ENCODE assay signal across 12 mouse cellular contexts in the genomic region with DNA sequence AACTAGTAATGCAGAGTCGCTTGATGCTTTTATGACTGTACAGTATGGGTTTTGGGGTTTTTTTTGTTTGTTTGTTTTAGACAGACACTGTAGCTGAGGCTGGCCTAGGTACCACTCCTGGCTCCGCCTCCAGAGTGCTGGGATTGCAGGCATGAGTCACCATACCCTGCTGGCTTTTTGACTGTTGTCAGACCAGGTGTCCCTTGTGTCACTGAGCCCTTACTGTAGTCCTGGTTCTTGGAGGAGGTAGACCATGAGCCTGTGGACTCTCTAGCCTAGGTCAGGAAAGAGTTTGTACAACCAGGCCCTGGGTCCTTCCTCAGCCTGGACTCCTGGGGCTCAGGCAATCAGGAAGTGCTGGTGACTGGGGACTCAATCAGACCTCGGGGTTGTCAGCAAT. TPM values are rescaled to one million over a fixed set of nuclear protein-coding genes. Genes with fewer than 3 reads are reported as not detected.
A peak's percentile ranks its signal among the peaks of the same experiment; 100 is the strongest.
DNase-seq lines count a peak whose midpoint lies in the region; ATAC-seq and TF ChIP-seq lines count a peak whose summit lies in the region.
"Had no signal": no experiment of that assay in that cellular context is flagged by ENCODE, and none has a peak within 500 bp of the region (broad histone marks: within the 10 kb centered on the region; RNA-seq: fewer than 3 reads in every experiment).

No protein-coding gene starts in this region.

- no peak overlapping the region for H3K9ac ChIP-seq in CH12.LX (ENCODE audit: insufficient read depth, low read depth)
- H3K9ac ChIP-seq in limb, embryonic 13.5 days: no peak overlapping the region
- H3K9ac ChIP-seq: neural tube, embryonic 12.5 days had no signal

- no peaks in the 10 kb centered on the region for H3K9me3 ChIP-seq in CH12.LX (replicated peaks; ENCODE audit: low read length)
- no peaks in the 10 kb centered on the region for H3K9me3 ChIP-seq in limb, embryonic 13.5 days
- H3K9me3 ChIP-seq: neural tube, embryonic 12.5 days had no signal

- dilution Hi-C loops in CH12.LX (cut with MboI; ENCODE audit: extremely low pct_ligation_motif_present, extremely low pct_unique_long_range_greater_than_20kb, low sequenced_read_pairs): no loop called here

- ATAC-seq in limb, embryonic 13.5 days (ENCODE audit: low FRiP score, low read depth): no peak

- in situ Hi-C loops in CH12.LX (cut with MboI; ENCODE audit: low pct_ligation_motif_present, low pct_unique_long_range_greater_than_20kb, low sequenced_read_pairs): no loop called here

- 0 out of 2 replicates have a peak overlapping the region, but pooled peaks have one; percentile 5 for H3K4me3 ChIP-seq in gastrocnemius, adult 2 months
- no peak overlapping the region for H3K4me3 ChIP-seq in CH12.LX (replicated peaks in 1 of 3; ENCODE audit: low read depth in 2 of 3, low read length in 2 of 3, poor library complexity in 1 of 3)
- H3K4me3 ChIP-seq in limb, embryonic 13.5 days: no peak overlapping the region
- H3K4me3 ChIP-seq: neural tube, embryonic 12.5 days had no signal

- H3K36me3 ChIP-seq in CH12.LX (replicated peaks in 1 of 2; ENCODE audit: control insufficient read depth in 1 of 2, insufficient read depth in 1 of 2, low read length in 1 of 2): no peaks in the 10 kb centered on the region
- H3K36me3 ChIP-seq in limb, embryonic 13.5 days: 0 out of 2 replicates have a peak, but pooled peaks cover 2% of the 10 kb centered on the region
- H3K36me3 ChIP-seq: neural tube, embryonic 12.5 days had no signal

- TF ChIP-seq POLR2A in CH12.LX (IDR thresholded peaks at IDR 0.05; ENCODE audit: low read depth, low read length): no peak

- H3K79me2 ChIP-seq in CH12.LX (replicated peaks; ENCODE audit: control insufficient read depth, extremely low read depth, insufficient read depth, poor library complexity, severe bottlenecking): no peaks in the 10 kb centered on the region

- no peak overlapping the region for H3K4me2 ChIP-seq in CH12.LX (ENCODE audit: insufficient read depth, low read depth, poor library complexity, severe bottlenecking)
- H3K4me2 ChIP-seq in limb, embryonic 13.5 days (replicated peaks): no peak overlapping the region
- H3K4me2 ChIP-seq: neural tube, embryonic 12.5 days had no signal

- peak; percentile 44 for DNase-seq in gastrocnemius, adult 2 months
- DNase-seq in gastrocnemius, postnatal 25 days: no peak
- DNase-seq in CH12.LX (ENCODE audit: extremely low read depth): no peak
- peak; percentile 45 to 55 for DNase-seq in cerebellum, postnatal 36 days
- DNase-seq in thymus, postnatal 14 days: no peak
- no peak for DNase-seq in c-Kit-positive CD71-positive TER-119-positive erythroid progenitor cells, embryonic 14.5 days (ENCODE audit: low spot score)
- DNase-seq in thymus, postnatal 4 days: no peak
- DNase-seq: kidney, adult 8-10 months; right cerebral cortex, postnatal 4 days had no signal

- WGBS in limb, embryonic 13.5 days: 59% methylated on average over 3 of the region's 3 CpGs

- peaks cover 4 to 7% of the 10 kb centered on the region in 2 experiments; a peak in 3 of 4 replicates for H3K4me1 ChIP-seq in CH12.LX (ENCODE audit: control insufficient read depth in 1 of 2, insufficient read depth in 2 of 2)
- peaks cover 66% of the 10 kb centered on the region for H3K4me1 ChIP-seq in limb, embryonic 13.5 days

- TF ChIP-seq EP300 in CH12.LX (IDR thresholded peaks at IDR 0.05; ENCODE audit: low read length): no peak

- TF ChIP-seq RAD21 in CH12.LX (IDR thresholded peaks at IDR 0.05; ENCODE audit: low read depth, low read length): no peak

- TF ChIP-seq CTCF in gastrocnemius, adult 2 months (IDR thresholded peaks at IDR 0.05): no peak
- no peak for TF ChIP-seq CTCF in CH12.LX (conservative IDR thresholded peaks at IDR 0.05 in 1 of 2, IDR thresholded peaks at IDR 0.05 in 1 of 2; ENCODE audit: low read depth in 2 of 2, low read length in 2 of 2)

- intact Hi-C loops in gastrocnemius, adult 2 months (cut with DNase I): no loop called here

- peak overlapping the region; percentile 86 for H3K27ac ChIP-seq in gastrocnemius, adult 2 months
- no peak overlapping the region for H3K27ac ChIP-seq in CH12.LX (ENCODE audit: insufficient read depth, low read depth)
- peak overlapping the region; percentile 48; the same call in 1 of the 2 replicates for H3K27ac ChIP-seq in limb, embryonic 13.5 days
- H3K27ac ChIP-seq: neural tube, embryonic 12.5 days had no signal

- H3K27me3 ChIP-seq in CH12.LX (replicated peaks): peaks cover 5% of the 10 kb centered on the region
- H3K27me3 ChIP-seq in limb, embryonic 13.5 days: no peaks in the 10 kb centered on the region

TF ChIP-seq in CH12.LX, 34 proteins besides CTCF, POLR2A, EP300 and RAD21:
- TF ChIP-seq ELF1 (IDR thresholded peaks at IDR 0.05; ENCODE audit: low read depth, low read length): 0 out of 2 replicates have a peak, but pooled peaks have one; percentile 12
- no peak for TF ChIP-seq KAT2A (IDR thresholded peaks at IDR 0.05; ENCODE audit: insufficient replicate concordance, low read length)
- no peak for TF ChIP-seq PAX5 (IDR thresholded peaks at IDR 0.05; ENCODE audit: low read length)
- no peak for TF ChIP-seq TCF12 (IDR thresholded peaks at IDR 0.05; ENCODE audit: low read depth, low read length)
TF ChIP-seq in CH12.LX: peak in this region for 1.

RNA-seq across cellular contexts. Expression of gene Itgb5, which starts 7.7 kb away (rescaled TPM):
- total RNA-seq in gastrocnemius, adult 2 months (2021): 10 to 100 TPM; 73.9 to 88.3 TPM
- total RNA-seq in gastrocnemius, postnatal 25 days (2021): 10 to 100 TPM; 44.4 to 45.9 TPM
- total RNA-seq in CH12.LX (2012; rRNA removed) (11.5 and 20.1 TPM in 2 replicates), CH12.LX (2014; rRNA removed) (0.65 and 0.85 TPM in 2 replicates)
- polyA plus RNA-seq in CH12.LX (2012; ENCODE audit: insufficient read length, low read depth): 1.1 and 1.8 TPM in 2 replicates
- 59.6 and 61.0 TPM in 2 replicates for polyA plus RNA-seq in limb, embryonic 13.5 days (2015; fragmentation: Nextera tagmentation; extraction: Ambion mirVana)

RNA-seq across cellular contexts. Expression of gene Muc13, which starts 43.4 kb away (rescaled TPM):
- total RNA-seq in gastrocnemius, adult 2 months (2021): not detected
- not detected for total RNA-seq in gastrocnemius, postnatal 25 days (2021)
- total RNA-seq in CH12.LX (2012; rRNA removed) (not detected in 2 replicates), CH12.LX (2014; rRNA removed) (not detected in 2 replicates)
- not detected in 2 replicates for polyA plus RNA-seq in CH12.LX (2012; ENCODE audit: insufficient read length, low read depth)
- polyA plus RNA-seq in limb, embryonic 13.5 days (2015; fragmentation: Nextera tagmentation; extraction: Ambion mirVana): 0.06 and 0.22 TPM in 2 replicates
- total RNA-seq: adrenal gland, adult 18-20 months had no signal

Comparison
In these comparisons a context has a peak if more than half of its experiments do, and no peak if none do; other contexts are left out.
1. DNase-seq: peak in gastrocnemius, adult 2 months (single experiment) and cerebellum, postnatal 36 days (2 of 2); none in gastrocnemius, postnatal 25 days (single experiment), CH12.LX (single experiment), thymus, postnatal 14 days (single experiment), c-Kit-positive CD71-positive TER-119-positive erythroid progenitor cells, embryonic 14.5 days (single experiment) and thymus, postnatal 4 days (single experiment).